Mouse (Mus musculus): Measurements from ENCODE around the gene Foxk2.
"Not testable (repeated sequence)": the region's sequence is repeated elsewhere in the genome, so short reads cannot be mapped to it uniquely, and the experiment has no call there.

Foxk2 gene

GRCm38 (mm10) chr11:121282911-121283310 is 23.1 kb downstream of the Foxk2 start:
- DNase-seq: no peak

GRCm38 (mm10) chr11:121289859-121290258 is 30.1 kb downstream of the Foxk2 start:
- DNase-seq: no peak

GRCm38 (mm10) chr11:121294771-121295170 is 35.0 kb downstream of the Foxk2 start:
- DNase-seq: no peak

- DNase-seq: no peak
These were observed 38.7 kb downstream of the Foxk2 start for GRCm38 (mm10) chr11:121298493-121298892.

- DNase-seq: no peak
These were observed 40.5 kb downstream of the Foxk2 start for GRCm38 (mm10) chr11:121300265-121300664.

- no peak for DNase-seq
These were observed 45.6 kb downstream of the Foxk2 start for GRCm38 (mm10) chr11:121305371-121305770.

- DNase-seq: no peak
These were observed 46.8 kb downstream of the Foxk2 start for GRCm38 (mm10) chr11:121306608-121307007.

GRCm38 (mm10) chr11:121307712-121308111 is 47.9 kb downstream of the Foxk2 start:
- not testable (repeated sequence) for DNase-seq

- DNase-seq: no peak
These were observed 66.2 kb downstream of the Foxk2 start for GRCm38 (mm10) chr11:121326034-121326433.

- DNase-seq: no peak
These were observed 66.9 kb downstream of the Foxk2 start for GRCm38 (mm10) chr11:121326681-121327080.

GRCm38 (mm10) chr11:121328206-121328605 is 68.4 kb downstream of the Foxk2 start:
- no peak for DNase-seq

- DNase-seq: no peak
These were observed 68.8 kb downstream of the Foxk2 start for GRCm38 (mm10) chr11:121328619-121329018.

GRCm38 (mm10) chr11:121331641-121332040 is 71.9 kb downstream of the Foxk2 start:
- DNase-seq: no peak

GRCm38 (mm10) chr11:121339647-121340046 is 79.9 kb downstream of the Foxk2 start:
- DNase-seq: no peak

GRCm38 (mm10) chr11:121340287-121340686 is 80.5 kb downstream of the Foxk2 start:
- DNase-seq: no peak

- not testable (repeated sequence) for DNase-seq
These were observed 82.6 kb downstream of the Foxk2 start for GRCm38 (mm10) chr11:121342423-121342822.

GRCm38 (mm10) chr11:121347036-121347435 is 87.2 kb downstream of the Foxk2 start:
- DNase-seq: no peak

GRCm38 (mm10) chr11:121348166-121348565 is 88.4 kb downstream of the Foxk2 start:
- no peak for DNase-seq

- not testable (repeated sequence) for DNase-seq
These were observed 88.9 kb downstream of the Foxk2 start for GRCm38 (mm10) chr11:121348727-121349126.

- DNase-seq: peak; percentile 18 to 39
These were observed 93.7 kb downstream of the Foxk2 start for GRCm38 (mm10) chr11:121353326-121354090.

- DNase-seq: peak; percentile 97
These were observed 94.4 kb downstream of the Foxk2 start, which contains the start of gene Wdr45b for GRCm38 (mm10) chr11:121354091-121354707. Wdr45b (minus strand) TSS chr11:121354445.
